Mouse (Mus musculus) left cerebral cortex, postnatal 25 days (tissue): ENCODE results near the gene Snx11. TPM values are rescaled to one million over a fixed set of nuclear protein-coding genes. Genes with fewer than 3 reads are reported as not detected.
"Not testable (repeated sequence)": the region's sequence is repeated elsewhere in the genome, so short reads cannot be mapped to it uniquely, and the experiment has no call there.

Source experiments
- DNase-seq, 2 experiments: peaks; one replicate each; pipeline ENCODE4 v3.0.0; 2022; ENCODE audit warnings: low spot score in 2 of 2, mixed read lengths in 1 of 2
- intact Hi-C: fragments of 180-260 bp; cut with DNase I; formaldehyde crosslinking; loops from one replicate; pipeline ENCODE4 v1.15.1; 2025
- total RNA-seq, 2 experiments: library from RNA; stranded (reverse); gene quantifications; 2 replicates each; pipeline ENCODE4 v1.2.3; 2021

Gene Snx11
- 10 to 100 TPM; 43.3 to 47.3 TPM for total RNA-seq

DNA sequence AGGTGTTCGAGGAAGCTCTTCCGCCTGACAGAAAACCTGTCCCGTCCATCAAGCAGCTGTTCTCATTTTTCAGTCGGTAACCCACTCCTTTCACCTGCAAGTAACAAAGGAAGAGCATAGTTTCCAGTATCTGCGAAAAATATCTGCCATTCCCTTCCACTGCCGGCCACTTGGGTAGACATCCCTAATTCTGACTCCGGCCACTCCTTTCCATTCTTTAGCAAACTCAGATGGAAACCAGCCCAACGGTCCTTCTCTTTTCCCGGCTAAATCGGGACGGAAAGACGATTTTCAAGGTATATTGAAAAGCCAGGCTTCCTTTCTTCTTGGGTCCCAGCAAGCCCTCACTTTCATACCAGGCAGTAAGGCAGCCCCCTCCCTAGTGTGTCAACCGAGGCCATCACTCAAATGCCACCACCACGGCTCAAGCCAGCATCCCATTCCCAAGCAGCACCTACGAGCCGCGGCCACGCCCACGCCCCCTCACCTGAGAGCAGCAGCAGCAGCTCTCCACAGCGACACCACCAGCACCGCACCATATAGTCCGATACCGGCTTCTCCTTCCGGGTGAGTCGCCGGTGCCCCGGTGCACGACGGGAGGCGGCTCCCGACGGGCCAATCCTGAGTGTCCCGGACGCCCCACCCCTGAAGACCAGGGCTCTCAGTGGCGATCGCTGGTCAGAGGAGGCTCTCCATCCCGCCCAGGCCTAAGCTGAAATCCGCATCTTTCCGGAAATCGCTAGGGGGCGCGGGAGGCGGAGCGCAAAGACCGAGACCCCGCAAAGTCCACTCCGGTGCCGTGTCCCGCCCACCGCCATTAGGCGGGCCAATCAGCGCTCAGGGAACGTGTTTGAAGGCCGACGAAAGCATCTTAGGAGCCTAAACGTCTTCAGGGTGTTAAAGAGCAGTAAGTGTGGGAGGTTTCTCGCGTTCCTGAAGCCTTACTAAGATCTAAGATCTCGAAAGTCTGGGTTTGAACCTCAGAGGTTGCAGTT is at the start of gene Snx11:
Gene Snx11, minus strand, starts transcription at position 592 of the 995 bp plus-strand sequence.
- peak; percentile 99 to 100 for DNase-seq
- intact Hi-C loops, result loop anchor here (1.0 to 10.0 kb wide), 2 partner anchors 84 to 702 kb away; partner anchors contain the start of gene Atp5g1

DNA sequence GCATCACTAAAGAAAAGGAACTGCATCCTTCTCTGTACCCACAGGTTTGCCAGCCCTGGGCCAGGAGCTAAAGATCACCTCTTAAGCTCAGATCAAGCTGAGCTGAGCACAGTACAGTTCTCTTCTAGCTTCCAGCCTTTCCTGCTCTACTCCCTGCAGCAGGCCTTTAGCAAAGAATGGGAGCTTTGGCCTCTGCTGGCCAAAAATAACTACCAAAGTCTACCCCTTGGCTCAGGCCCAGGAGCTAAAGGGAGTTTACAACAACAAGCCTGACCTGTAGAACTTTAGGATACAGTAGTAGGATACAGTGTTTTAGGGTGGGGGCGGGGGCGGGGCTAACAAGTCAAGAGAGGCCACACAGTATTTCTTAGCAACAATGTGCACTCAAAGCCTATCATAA is 49.1 kb upstream of the Snx11 start:
- intact Hi-C loops, result no loop called here

DNA sequence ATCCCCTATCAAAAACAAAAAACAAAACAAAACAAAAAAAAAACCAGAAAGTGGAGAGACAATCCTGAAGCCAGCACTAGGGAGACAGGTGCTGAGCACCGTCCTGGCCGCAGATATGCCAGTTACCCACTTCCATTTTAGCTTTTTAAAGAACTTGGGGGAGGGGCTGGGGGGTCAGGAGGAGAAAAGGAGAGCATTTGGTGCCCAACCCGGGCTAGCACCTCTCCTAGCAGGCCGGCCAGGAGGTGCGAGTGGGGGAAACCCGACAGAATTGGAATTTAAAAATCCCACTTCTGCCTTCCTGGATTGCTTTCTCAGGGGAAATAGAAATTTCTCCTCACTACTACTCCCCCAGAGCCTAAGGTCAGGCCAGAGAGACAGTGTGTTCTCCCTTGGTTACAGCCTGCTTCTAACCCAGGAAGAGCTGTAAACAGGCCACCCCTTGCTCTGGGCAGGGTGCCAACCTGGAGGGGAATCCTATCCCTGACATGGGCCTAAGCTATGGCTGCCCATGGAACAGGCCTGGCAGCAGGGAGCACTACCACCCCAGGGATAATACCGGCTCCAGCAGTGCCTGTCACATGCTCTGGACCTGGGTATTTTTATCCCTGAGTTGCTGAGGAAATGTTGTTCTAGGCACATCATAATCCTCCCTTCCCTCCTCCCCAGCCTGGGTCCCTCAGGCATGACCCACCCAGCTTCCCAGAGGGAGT is 47.6 kb upstream of the Snx11 start:
- DNase-seq, result peak; percentile 50 to 69

More for the DNA sequence above, 49.1 kb upstream of the Snx11 start:
- DNase-seq, result no peak

DNA sequence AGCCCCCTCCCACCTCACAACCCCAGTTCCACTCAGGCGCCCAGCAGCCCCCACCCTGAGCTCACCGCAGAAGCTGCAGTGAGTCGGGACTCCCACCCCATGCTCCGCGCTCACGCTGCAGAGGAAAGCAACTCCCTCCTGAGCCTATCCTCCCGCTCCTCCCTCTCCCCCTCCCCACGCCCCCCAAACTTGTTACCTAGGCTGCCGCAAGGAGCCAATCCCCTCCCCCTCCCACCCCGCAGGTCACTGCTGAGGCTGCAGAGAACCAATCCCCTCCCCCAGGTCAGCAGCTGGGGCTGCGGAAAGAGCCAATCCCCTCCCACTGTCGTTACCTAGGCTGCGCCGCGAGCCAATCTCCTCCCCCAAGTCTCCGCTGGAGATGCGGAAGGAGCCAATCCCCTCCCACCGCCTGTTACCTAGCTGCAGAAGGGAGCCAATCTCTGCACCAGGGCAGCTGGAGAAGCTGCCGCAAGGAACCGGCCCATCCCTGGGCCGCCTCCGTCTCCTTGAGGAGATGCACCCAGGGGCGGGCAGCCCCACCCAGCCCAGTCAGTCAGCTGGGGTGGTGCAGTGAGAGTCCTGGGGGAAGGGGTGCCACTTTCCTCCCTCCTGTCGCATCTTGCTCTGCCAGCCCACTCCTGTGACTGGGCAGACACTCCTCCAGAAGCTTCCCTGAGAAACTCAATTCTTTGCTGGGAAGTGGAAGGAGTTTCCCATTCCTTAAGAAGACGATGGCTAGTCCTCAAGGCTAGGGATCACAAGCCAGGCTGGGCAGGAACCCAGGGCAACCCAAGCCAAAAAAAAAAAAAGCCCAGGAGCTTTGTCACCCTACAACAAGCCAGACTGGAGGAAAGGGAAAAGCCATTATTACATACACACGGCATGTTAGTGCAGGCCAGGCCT is 46.8 kb upstream of the Snx11 start:
- peak; percentile 88 to 97 for DNase-seq
- intact Hi-C loops, result loop anchor here (1.0 to 2.0 kb wide), 2 partner anchors 16 to 37 kb away; no protein-coding TSS in a partner anchor

More for the DNA sequence above, 47.6 kb upstream of the Snx11 start:
- intact Hi-C loops, result loop anchor here (1.0 to 2.0 kb wide), 2 partner anchors 15 to 36 kb away; no protein-coding TSS in a partner anchor

DNA sequence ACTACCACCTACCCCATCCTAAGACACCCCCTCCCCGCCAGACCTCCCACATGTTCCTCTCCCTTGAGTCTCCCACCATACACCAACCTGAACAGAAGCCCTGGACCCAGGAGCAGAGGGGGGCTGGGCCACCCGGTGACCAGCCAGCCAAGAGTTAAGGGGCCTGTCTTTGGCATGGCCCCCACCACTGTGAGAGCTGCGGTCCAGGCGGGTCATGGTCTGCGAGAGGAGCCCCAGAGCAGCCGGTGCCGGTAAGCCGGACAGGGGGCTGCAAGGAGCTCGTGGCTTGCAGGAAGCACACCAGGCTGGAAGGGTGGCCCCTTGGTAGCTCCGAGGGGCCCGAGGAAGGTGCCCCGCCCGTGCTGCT is 46.1 kb upstream of the Snx11 start:
- DNase-seq, result no peak
- intact Hi-C loops, result no loop called here

DNA sequence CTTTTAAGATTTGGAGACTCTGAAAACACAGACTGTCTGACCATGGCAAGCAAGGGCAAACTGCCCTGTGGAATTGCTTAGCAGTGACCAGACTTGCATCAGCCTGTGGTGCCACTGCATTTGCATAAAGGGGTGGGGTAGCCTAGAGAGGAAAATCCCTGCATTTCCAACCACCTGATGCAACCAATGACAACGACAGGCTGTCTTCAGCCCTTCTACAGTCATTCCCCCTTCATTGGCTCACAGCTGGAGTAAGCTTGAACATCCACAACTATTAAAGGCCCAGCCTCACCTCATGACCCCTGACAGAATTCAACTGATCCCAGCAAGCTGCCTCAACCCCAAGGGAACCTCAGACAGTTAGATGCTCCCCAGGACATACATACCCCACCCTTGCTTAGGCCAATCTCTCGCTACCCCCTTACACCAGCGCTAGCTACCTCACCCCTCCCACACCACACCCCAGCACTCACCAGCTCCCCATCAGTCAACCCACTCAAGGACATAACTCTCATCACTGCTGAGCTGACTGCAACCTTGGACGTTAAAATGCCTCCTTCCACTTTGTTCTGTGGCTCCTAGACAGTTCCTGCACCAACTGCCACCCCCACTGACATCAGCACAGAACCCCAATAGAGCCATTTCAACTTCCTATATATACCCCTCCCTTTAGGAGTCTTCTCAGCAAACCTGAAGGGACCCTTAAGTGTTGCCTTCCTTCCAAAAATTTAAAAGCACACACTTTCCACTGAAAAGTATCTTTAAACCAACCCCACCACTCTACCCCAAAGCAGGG is 45.5 kb upstream of the Snx11 start:
- peak in 1 of 2 experiments; percentile 43 for DNase-seq
- intact Hi-C loops, result no loop called here

DNA sequence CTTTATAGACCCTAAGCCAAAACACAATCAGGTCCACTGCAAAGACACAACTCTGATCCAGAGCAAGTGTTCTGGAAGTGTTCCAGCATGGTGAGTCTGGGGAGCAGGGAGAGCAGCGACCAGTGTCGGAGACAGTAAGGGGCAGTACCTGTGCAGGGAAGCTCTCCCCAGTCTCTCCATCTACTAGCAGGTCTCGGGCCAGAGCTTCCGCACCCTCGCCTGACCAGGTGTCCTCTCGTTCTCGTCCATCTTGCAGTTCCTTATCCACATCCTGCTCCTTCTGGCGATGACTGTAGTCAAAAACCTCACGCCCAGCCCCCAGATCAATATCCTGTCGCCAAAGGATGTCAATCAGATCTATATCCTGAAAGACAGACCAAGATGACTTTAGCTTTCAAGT is 44.6 kb upstream of the Snx11 start:
- no peak for DNase-seq
- intact Hi-C loops, result no loop called here

DNA sequence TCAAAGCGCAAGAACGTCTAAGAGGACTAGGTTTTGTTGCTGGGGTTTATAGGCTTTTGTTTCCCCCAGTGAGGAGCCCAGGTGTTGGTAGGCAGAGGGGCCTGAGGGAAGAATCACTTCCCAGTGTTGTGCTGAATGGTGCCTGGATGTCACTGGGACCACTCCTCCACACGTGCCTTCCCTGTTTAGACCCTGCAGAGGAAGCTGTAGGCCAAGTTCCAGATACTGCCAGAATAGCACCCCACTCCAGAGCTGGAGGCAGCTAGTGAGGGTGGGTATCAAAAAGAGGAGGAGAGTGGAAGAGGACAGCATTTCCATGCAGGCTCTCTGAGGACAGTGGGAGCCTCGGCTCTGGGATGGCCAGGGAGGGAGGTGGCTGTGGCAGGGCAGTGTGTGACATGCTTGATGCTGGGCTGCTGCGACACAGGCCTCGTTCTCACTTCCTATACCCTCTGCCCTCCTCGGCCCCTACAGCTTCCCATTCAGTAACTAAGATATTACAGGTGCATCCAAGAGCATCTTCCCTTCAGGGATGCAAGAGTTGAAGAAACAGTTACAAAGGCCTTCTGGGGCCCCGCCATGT is 40.9 kb upstream of the Snx11 start:
- DNase-seq, result peak in 1 of 2 experiments; percentile 52
- intact Hi-C loops, result no loop called here

DNA sequence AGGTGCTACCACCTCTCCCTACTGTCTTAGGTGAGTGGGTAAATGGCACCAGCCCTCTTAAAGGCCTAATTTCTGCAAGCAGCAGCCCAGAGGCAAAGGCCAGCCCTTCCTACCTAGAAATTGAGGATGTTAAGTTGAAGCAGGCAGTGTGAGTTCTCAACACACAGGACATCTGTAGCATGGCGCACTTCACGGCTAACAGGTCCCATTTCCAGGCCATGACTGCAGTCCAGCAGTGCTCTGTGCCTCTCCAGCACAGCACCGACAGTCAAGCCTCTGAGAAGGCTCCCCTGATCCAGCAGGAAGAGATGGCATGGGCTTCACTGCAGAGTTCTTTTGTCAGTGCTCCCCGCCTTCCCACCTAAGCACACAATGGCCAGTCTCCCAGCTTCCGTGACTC is 39.6 kb upstream of the Snx11 start:
- intact Hi-C loops, result no loop called here
- no peak for DNase-seq

DNA sequence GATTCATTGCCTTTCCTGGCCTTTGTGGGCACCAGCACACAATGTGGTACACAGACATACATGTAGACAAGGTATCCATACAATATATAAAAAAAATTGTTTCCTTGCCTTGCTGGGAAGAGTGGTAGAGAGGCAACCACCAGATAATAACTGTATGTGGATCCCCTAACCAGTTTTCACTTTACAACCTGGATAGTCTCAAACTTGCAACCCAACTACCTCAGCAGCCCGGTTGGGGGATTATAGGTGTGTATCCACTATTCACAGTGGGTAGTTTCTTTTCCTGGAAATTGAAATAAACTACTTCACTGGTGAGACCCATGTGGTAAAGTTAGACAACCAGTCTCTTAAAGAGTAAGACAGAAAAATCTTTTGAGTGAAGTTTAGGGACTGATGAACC is 39.1 kb upstream of the Snx11 start:
- DNase-seq, result no peak
- intact Hi-C loops, result no loop called here

DNA sequence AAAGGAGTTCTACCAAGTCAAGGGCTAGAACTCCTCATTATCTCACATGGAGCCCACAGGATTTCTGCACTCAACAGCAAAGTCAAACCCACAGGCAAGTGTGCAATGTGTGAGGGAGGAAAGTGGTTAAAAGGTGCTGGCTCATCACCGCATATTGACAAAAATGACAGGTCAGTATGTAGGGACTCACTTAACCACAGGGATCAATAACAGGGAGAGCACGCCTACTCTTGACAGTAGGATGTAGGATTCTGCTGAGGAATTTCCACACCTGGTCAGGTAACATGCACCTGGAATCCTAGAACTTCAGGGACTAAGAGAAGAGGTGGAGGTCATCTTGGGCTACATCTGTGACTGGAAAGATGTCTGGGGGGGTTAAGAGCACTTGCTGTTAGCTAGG is 38.5 kb upstream of the Snx11 start:
- intact Hi-C loops, result no loop called here
- no peak for DNase-seq

DNA sequence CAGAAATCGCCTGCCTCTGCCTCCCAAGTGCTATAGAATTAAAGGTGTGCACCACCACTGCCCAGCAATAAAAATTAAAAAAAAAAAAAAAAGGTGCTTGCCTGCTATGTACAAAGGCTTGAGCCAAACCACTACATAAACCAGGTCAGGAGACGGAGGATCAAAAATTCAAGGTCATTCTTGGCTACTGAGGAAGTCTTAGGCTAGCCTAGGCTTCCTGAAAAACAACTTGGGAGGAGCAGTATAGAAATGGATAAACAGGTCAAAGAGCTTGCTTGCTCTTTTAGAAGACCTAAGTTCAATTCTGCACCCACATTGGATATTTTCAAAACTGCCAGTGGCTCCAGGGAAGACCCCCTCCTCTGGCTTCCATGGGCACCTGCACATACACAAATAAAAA is 37.1 kb upstream of the Snx11 start:
- no peak for DNase-seq
- intact Hi-C loops, result no loop called here

DNA sequence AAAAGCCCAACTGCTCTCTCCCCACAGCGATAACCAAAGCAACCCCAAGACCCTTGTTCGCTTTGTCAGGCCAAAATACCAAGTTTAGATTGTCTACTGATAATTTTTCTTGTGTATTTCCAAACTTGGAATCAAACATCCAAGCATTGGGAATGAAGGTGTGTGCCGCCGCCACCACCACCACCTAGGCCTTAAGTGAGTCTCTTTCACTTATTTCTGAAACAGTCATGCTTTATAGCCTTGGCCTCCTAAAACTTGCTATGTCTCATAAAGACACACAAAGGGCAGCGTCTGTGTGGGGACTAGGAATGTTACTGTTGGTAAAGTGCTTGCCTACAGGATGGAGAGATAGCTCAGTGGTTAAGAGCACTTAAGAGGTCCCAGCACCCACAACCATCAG is 36.6 kb upstream of the Snx11 start:
- intact Hi-C loops, result no loop called here

DNA sequence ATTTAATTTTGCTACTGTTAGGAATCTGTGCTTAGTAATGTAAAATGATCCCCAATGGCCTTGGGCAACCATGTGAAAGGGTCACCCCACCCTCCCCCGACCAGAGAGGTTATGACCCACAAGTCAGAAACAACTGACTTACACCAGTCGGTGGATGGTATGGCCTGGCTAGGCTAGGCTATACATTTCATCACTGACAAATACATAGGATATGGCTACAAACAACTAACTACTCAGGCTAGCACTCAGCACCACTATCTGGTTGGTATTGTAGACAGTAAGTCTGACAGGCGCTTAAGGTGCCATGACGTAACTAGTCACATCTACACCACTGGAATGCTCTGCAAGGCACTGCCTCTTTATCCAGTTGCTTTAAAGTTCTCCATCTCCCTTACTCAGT is 36.1 kb upstream of the Snx11 start:
- intact Hi-C loops, result no loop called here
- no peak for DNase-seq

More for the DNA sequence above, 36.6 kb upstream of the Snx11 start:
- DNase-seq, result no peak

DNA sequence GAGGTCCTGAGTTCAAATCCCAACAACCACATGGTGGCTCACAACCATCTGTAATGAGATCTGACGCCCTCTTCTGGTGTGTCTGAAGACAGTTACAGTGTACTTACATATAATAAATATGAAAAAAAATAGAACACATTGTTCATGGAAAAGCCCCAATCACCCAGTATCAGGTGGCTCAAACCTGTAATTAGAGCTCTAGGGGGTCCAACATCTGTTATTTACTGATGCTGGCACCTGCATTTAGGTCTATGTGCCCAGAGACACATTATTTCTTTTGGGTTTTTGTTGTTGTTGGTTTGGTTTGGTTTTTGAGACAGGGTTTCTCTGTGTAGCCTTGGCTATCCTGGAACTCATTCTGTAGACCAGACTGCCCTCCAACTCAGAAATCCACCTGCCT is 33.8 kb upstream of the Snx11 start:
- DNase-seq, intact Hi-C loops: not testable (repeated sequence)

DNA sequence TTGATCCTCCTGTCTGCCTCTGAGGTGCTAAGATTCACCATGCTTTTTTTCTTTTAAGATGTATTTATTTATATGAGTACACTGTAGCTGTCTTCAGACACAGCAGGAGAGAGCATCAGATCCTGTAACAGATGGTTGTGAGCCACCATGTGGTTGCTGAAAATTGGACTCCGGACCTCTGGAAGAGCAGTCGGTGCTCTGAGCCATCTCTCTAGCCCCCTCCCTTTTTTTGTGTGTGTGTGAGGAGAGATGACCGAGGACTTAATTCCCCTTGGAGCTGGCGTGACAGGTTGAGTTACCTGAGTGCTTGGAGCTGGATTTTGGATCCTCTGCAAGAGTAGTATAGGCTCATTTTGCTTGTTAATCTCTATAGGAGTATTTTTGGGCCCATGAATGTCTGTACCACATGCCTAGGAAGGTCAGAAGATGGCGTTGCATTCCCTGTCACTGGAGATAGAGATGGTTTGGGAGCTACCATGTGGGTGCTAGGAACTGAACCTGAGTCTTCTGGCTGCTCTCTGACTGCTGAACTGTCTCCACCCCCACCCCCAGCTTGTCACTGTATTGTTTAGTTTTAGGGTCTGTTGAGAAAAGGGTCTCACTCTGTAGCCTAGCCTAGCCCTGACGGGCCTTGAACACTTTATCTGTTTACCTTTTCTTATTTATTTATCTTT is 32.3 kb upstream of the Snx11 start:
- intact Hi-C loops, result no loop called here
- DNase-seq, result no peak

DNA sequence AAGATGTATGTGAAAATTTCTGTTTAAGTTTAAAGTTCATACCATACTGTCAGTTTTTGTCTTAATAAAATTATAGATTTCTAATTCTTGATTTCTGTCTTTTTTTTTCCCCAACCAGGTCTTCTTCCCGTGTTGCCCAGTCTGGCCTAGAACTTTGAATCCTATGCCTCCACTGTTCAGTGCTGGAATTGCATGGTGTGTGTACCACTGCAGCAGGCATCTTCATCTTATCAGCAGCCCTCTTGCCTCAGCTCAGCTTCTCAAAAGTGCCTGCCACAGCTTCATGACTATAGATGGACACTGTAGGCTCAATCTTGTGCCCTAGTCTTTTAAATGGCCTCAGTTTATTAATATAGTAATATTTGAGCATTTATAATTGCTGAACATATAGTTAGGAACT is 30.7 kb upstream of the Snx11 start:
- intact Hi-C loops, result no loop called here
- no peak for DNase-seq

DNA sequence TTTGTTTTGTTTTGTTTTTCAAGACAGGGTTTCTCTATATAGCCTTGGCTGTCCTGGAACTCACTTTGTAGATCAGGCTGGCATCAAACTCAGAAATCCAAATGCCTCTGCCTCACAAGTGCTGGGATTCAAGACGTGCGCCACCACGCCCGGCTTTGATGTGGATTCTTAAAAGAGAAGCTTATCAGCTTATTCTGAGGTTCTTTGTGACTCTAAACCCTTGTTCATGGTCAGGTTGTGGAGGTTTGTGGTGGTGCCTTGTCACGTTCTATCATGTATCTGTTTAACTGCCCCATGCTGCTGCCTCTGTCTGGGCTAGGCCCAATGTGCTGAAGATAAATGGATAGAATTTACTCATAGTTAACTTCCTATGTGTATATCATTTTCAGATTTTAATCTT is 28.2 kb upstream of the Snx11 start:
- intact Hi-C loops, result no loop called here
- no peak for DNase-seq
